Mouse (Mus musculus) bone marrow, adult 2 months (tissue): Measurements from ENCODE around the gene Gpld1.

Experiments used
- CTCF ChIP-seq: fragments of 200-500 bp; IDR thresholded peaks from 2 replicates; pipeline ENCODE4 v1.5.1; 2011; ENCODE audit warnings: low read length, control low read depth; ENCODE audit not compliant: control insufficient read depth, insufficient read depth
- POLR2A ChIP-seq: fragments of 200-500 bp; IDR thresholded peaks from 2 replicates; pipeline ENCODE4 v1.6.1; 2011; ENCODE audit warnings: low read depth, mild to moderate bottlenecking, control low read depth, low read length, borderline replicate concordance; ENCODE audit not compliant: control insufficient read depth

DNA sequence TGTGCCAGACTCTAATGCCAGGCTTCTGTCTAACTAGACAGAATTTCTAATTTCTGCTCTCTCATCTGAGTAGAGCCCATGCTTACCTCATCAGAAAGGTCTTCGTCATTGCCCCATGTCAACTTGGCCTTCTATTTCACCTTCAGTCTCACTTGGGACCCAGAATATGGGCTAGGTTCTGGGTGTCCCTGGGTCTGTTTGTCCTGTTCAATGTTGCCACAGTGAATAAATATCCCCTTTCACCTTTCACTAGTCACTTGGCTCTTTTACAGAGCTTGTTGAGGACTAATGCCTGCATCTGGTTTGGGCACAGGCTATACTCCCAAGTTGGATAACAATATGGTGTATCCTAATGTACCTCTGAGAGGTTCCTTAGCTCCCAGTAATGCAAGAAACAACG lies 96.5 kb downstream of the Gpld1 start:
- TF ChIP-seq CTCF: no peak
- TF ChIP-seq POLR2A: no peak
